Mouse (Mus musculus) heart, postnatal 4 days (tissue): ENCODE data around the gene Gm1043. TPM values are rescaled to one million over a fixed set of nuclear protein-coding genes. Genes with fewer than 3 reads are reported as not detected.

Experiments used
- DNase-seq: peaks from one replicate; pipeline ENCODE4 v3.0.0; 2021
- total RNA-seq, 2 experiments: library from RNA; stranded (reverse); gene quantifications; 2 replicates each; pipeline ENCODE4 v1.2.3; 2021

The Gm1043 gene
- total RNA-seq, 2 experiments from 2014 or later, result not detected

- no peak for DNase-seq
Observed at GRCm38 (mm10) chr5:37205420-37205819, 120.2 kb downstream of the Gm1043 start.

GRCm38 (mm10) chr5:37206364-37206763 is 121.2 kb downstream of the Gm1043 start:
- DNase-seq, result no peak

GRCm38 (mm10) chr5:37212938-37213708 is 128.0 kb downstream of the Gm1043 start:
- no peak for DNase-seq

- DNase-seq, result no peak
Observed at GRCm38 (mm10) chr5:37213709-37214103, 128.5 kb downstream of the Gm1043 start.

- DNase-seq, result no peak
Observed at GRCm38 (mm10) chr5:37214614-37215013, 129.4 kb downstream of the Gm1043 start.

GRCm38 (mm10) chr5:37215276-37215675 is 130.1 kb downstream of the Gm1043 start:
- no peak for DNase-seq

- no peak for DNase-seq
Observed at GRCm38 (mm10) chr5:37219615-37220014, 134.4 kb downstream of the Gm1043 start.

GRCm38 (mm10) chr5:37220575-37220974 is 135.4 kb downstream of the Gm1043 start:
- no peak for DNase-seq

GRCm38 (mm10) chr5:37221563-37221962 is 136.4 kb downstream of the Gm1043 start:
- no peak for DNase-seq

GRCm38 (mm10) chr5:37222316-37222715 is 137.1 kb downstream of the Gm1043 start:
- no peak for DNase-seq

GRCm38 (mm10) chr5:37225708-37226107 is 140.5 kb downstream of the Gm1043 start:
- DNase-seq, result no peak

GRCm38 (mm10) chr5:37227956-37228680 is 142.9 kb downstream of the Gm1043 start:
- DNase-seq, result no peak

GRCm38 (mm10) chr5:37228894-37229293 is 143.7 kb downstream of the Gm1043 start:
- DNase-seq, result no peak

- no peak for DNase-seq
Observed at GRCm38 (mm10) chr5:37233010-37233557, 147.9 kb downstream of the Gm1043 start.

- no peak for DNase-seq
Observed at GRCm38 (mm10) chr5:37238654-37239053, 153.5 kb downstream of the Gm1043 start.

- peak; percentile 62 for DNase-seq
Observed at GRCm38 (mm10) chr5:37240550-37240949, 155.4 kb downstream of the Gm1043 start.

- DNase-seq, result no peak
Observed at GRCm38 (mm10) chr5:37241224-37241623, 156.1 kb downstream of the Gm1043 start.

GRCm38 (mm10) chr5:37241651-37242151 is 156.5 kb downstream of the Gm1043 start, which contains the start of gene Crmp1:
Crmp1 (plus strand) TSS chr5:37241940.
- peak; percentile 35 for DNase-seq

GRCm38 (mm10) chr5:37242360-37243168 is 157.4 kb downstream of the Gm1043 start:
- no peak for DNase-seq

GRCm38 (mm10) chr5:37243169-37243886 is 158.2 kb downstream of the Gm1043 start:
- DNase-seq, result peak; percentile 90

GRCm38 (mm10) chr5:37244161-37244560 is 159.0 kb downstream of the Gm1043 start:
- no peak for DNase-seq
